In the genomic region with DNA sequence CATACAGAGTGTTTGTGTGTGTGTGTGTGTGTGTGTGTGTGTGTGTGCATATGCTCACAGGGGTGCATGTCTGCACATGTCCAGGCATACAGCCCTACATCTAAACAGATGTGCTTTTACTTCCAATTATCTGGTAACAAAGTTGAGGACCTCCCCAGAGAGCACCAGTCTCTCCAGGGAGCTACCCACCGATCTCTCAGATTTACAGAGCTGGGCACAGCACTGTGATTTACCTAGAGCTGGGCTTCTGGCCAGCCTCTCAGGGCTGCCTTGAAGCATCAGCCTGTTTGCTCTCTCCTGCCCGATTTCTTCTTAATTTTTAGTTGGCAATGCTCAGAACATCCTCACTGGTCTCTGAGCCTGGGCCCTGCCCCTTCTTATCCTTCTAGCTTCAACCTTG, we compare ENCODE assay signal across 19 mouse cellular contexts.
DNase-seq lines count a peak whose midpoint lies in the region; ATAC-seq lines count a peak whose summit lies in the region.
"Had no signal": no experiment of that assay in that cellular context is flagged by ENCODE, and none has a peak within 500 bp of the region (broad histone marks: within the 10 kb centered on the region; RNA-seq: fewer than 3 reads in every experiment).

No protein-coding gene starts in this region.

- H3K9me3 ChIP-seq in midbrain, embryonic 10.5 days (replicated peaks): no peaks in the 10 kb centered on the region
- H3K9me3 ChIP-seq in midbrain, embryonic 15.5 days: no peaks in the 10 kb centered on the region
- H3K9me3 ChIP-seq in forebrain, embryonic 14.5 days (replicated peaks; ENCODE audit: control insufficient read depth, low read length): no peaks in the 10 kb centered on the region
- H3K9me3 ChIP-seq: heart, embryonic 13.5 days; hindbrain, embryonic 15.5 days had no signal

- no peaks in the 10 kb centered on the region; the same call in 1 of the 2 replicates for H3K27me3 ChIP-seq in midbrain, embryonic 10.5 days (ENCODE audit: low read depth, poor library complexity, severe bottlenecking)
- H3K27me3 ChIP-seq in midbrain, embryonic 15.5 days (replicated peaks): no peaks in the 10 kb centered on the region
- H3K27me3 ChIP-seq in forebrain, embryonic 14.5 days (replicated peaks; ENCODE audit: control insufficient read depth, insufficient read depth, low read length): no peaks in the 10 kb centered on the region
- H3K27me3 ChIP-seq: heart, embryonic 13.5 days; hindbrain, embryonic 15.5 days had no signal

- peak; percentile 50 to 57 for DNase-seq in cerebellum, postnatal 10 days
- no peak for DNase-seq in cerebellum, adult 18-20 months
- no peak for DNase-seq in midbrain, embryonic 10.5 days (ENCODE audit: low spot score)
- peak; percentile 11 for DNase-seq in NIH3T3 (ENCODE audit: low read depth)
- no peak for DNase-seq in forebrain, embryonic 14.5 days (ENCODE audit: low spot score)
- no peak for DNase-seq in embryo, embryonic 11 days
- no peak for DNase-seq in layer of hippocampus, postnatal 10 days (ENCODE audit: low spot score in 2 of 2)
- DNase-seq: adrenal gland, adult 2 months; adrenal gland, postnatal 25 days; B cell, adult 2 months; cerebellum, adult 8-10 months; gastrocnemius, postnatal 36 days; heart, adult 11 months; heart, postnatal 36 days had no signal

- 0 out of 2 replicates have a peak overlapping the region, but pooled peaks have one; percentile 6 for H3K27ac ChIP-seq in midbrain, embryonic 10.5 days (replicated peaks)
- H3K27ac ChIP-seq in midbrain, embryonic 15.5 days: no peak overlapping the region
- H3K27ac ChIP-seq in forebrain, embryonic 14.5 days (ENCODE audit: low read depth, low read length): peak overlapping the region; percentile 35; the same call in 1 of the 2 replicates
- H3K27ac ChIP-seq: heart, embryonic 13.5 days; hindbrain, embryonic 15.5 days had no signal

- WGBS in midbrain, embryonic 10.5 days: 81% methylated on average over 2 of the region's 2 CpGs
- WGBS in midbrain, embryonic 15.5 days: 51% methylated on average over 2 of the region's 2 CpGs
- 32% methylated on average over 2 of the region's 2 CpGs for WGBS in forebrain, embryonic 14.5 days

- no peak overlapping the region for H3K4me2 ChIP-seq in midbrain, embryonic 15.5 days
- no peak overlapping the region for H3K4me2 ChIP-seq in forebrain, embryonic 14.5 days (ENCODE audit: low read length)
- H3K4me2 ChIP-seq: heart, embryonic 13.5 days; hindbrain, embryonic 15.5 days had no signal

- no peak overlapping the region for H3K4me3 ChIP-seq in midbrain, embryonic 10.5 days
- H3K4me3 ChIP-seq in midbrain, embryonic 15.5 days: no peak overlapping the region
- no peak overlapping the region for H3K4me3 ChIP-seq in forebrain, embryonic 14.5 days (ENCODE audit: low read depth, low read length)
- H3K4me3 ChIP-seq: heart, embryonic 13.5 days; hindbrain, embryonic 15.5 days had no signal

- ATAC-seq in midbrain, embryonic 15.5 days (replicated peaks): no peak
- ATAC-seq in forebrain, embryonic 14.5 days: no peak
- ATAC-seq: CD4-positive, CD25-positive, alpha-beta regulatory T cell, adult 4 months; intestine, postnatal 0 days had no signal

- peaks cover 17% of the 10 kb centered on the region for H3K4me1 ChIP-seq in midbrain, embryonic 10.5 days
- H3K4me1 ChIP-seq in midbrain, embryonic 15.5 days: peaks cover 16% of the 10 kb centered on the region
- peaks cover 20% of the 10 kb centered on the region for H3K4me1 ChIP-seq in forebrain, embryonic 14.5 days (ENCODE audit: control insufficient read depth, insufficient read depth, low read length)

- H3K9ac ChIP-seq in midbrain, embryonic 15.5 days: no peak overlapping the region
- H3K9ac ChIP-seq in forebrain, embryonic 14.5 days (ENCODE audit: low read length): no peak overlapping the region
- H3K9ac ChIP-seq: heart, embryonic 13.5 days; hindbrain, embryonic 15.5 days had no signal

- no peaks in the 10 kb centered on the region for H3K36me3 ChIP-seq in midbrain, embryonic 10.5 days
- no peaks in the 10 kb centered on the region for H3K36me3 ChIP-seq in midbrain, embryonic 15.5 days (replicated peaks)
- no peaks in the 10 kb centered on the region for H3K36me3 ChIP-seq in forebrain, embryonic 14.5 days (ENCODE audit: control insufficient read depth, insufficient read depth, low read length)
- H3K36me3 ChIP-seq: heart, embryonic 13.5 days; hindbrain, embryonic 15.5 days had no signal

Comparison
In these comparisons a context has a peak if more than half of its experiments do, and no peak if none do; other contexts are left out.
1. DNase-seq: peak in cerebellum, postnatal 10 days (2 of 2) and NIH3T3 (single experiment); none in cerebellum, adult 18-20 months (0 of 2), midbrain, embryonic 10.5 days (single experiment), forebrain, embryonic 14.5 days (single experiment), embryo, embryonic 11 days (single experiment) and layer of hippocampus, postnatal 10 days (0 of 2).